Mouse (Mus musculus): Measurements from ENCODE around the gene Tead1. TPM values are rescaled to one million over a fixed set of nuclear protein-coding genes. Genes with fewer than 3 reads are reported as not detected.

Tead1 gene
- total RNA-seq, 2 experiments from 2014 or later, result 12.8 to 14.6 TPM

- no peak overlapping the region for H3K4me3 ChIP-seq
- no peak for DNase-seq (ENCODE audit: extremely low spot score in 1 of 2, low spot score in 2 of 2)
- TF ChIP-seq CTCF (IDR thresholded peaks at IDR 0.05), result no peak
- H3K27ac ChIP-seq, result no peak overlapping the region
- intact Hi-C loops (cut with DNase I), result loop anchor here (5.0 kb wide), 1 partner anchor 88 kb away; the partner anchor contains the start of gene Tead1
These were observed 85.8 kb downstream of the Tead1 start for GRCm38 (mm10) chr7:112764921-112765320.

DNA sequence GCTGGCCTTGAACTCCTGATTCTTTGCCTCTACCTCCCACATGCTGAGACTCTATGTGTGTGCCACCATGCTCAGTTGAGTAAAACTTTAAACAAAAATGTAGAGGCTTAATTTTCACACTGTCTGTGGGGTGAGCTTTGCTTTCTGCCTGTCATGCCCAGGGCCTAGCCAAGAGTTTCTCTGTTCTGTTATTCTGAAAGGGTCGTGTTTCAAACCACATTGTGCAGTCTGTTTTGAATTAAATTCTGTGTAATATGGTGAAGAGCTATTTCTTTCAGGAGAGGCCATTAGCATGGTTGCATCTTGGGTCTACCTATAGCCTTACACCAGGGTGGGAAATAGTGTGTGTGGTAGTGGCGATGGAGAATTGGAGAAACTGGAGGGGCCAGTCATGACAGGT, 90.7 kb downstream of the Tead1 start:
- TF ChIP-seq CTCF (IDR thresholded peaks at IDR 0.05), result no peak
- no peak overlapping the region for H3K27ac ChIP-seq
- no peak for DNase-seq (ENCODE audit: extremely low spot score in 1 of 2, low spot score in 2 of 2)
- no peak overlapping the region for H3K4me3 ChIP-seq
- intact Hi-C loops (cut with DNase I), result no loop called here

DNA sequence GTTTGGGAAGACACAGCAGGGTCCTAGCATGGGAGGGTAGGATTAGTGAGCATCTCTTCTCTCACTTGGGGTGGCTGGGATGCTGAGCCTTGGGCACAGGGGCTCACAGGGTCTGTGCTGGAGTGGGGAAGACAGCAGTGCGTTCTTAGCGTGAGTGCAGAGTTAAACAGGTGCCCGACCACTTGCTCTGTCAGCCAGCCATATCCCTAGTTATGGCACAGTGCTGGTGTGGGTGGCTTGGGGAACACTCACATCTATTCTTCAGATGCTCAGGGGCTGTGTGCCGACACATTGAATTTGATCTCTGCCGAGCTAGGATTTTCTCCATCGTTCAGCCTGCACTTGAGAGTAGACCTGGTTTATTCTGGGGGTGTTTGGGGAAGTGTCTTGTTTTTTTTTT, 92.3 kb downstream of the Tead1 start:
- DNase-seq (ENCODE audit: extremely low spot score in 1 of 2, low spot score in 2 of 2), result no peak
- intact Hi-C loops (cut with DNase I), result no loop called here
- H3K27ac ChIP-seq, result no peak overlapping the region
- no peak overlapping the region for H3K4me3 ChIP-seq
- TF ChIP-seq CTCF (IDR thresholded peaks at IDR 0.05), result no peak

- intact Hi-C loops (cut with DNase I), result no loop called here
- H3K27ac ChIP-seq, result no peak overlapping the region
- TF ChIP-seq CTCF (IDR thresholded peaks at IDR 0.05), result no peak
These were observed 93.7 kb downstream of the Tead1 start for GRCm38 (mm10) chr7:112772777-112773176.

GRCm38 (mm10) chr7:112773601-112774000, 94.5 kb downstream of the Tead1 start:
- no peak for TF ChIP-seq CTCF (IDR thresholded peaks at IDR 0.05)
- DNase-seq (ENCODE audit: extremely low spot score in 1 of 2, low spot score in 2 of 2), result no peak
- intact Hi-C loops (cut with DNase I), result no loop called here
- Histone ChIP-seq H3K4me3 (no peak overlapping the region), H3K27ac (no peak overlapping the region)

More at GRCm38 (mm10) chr7:112772777-112773176, 93.7 kb downstream of the Tead1 start:
- DNase-seq (ENCODE audit: extremely low spot score in 1 of 2, low spot score in 2 of 2), result no peak
- no peak overlapping the region for H3K4me3 ChIP-seq

- intact Hi-C loops (cut with DNase I), result no loop called here
- H3K27ac ChIP-seq, result no peak overlapping the region
- no peak overlapping the region for H3K4me3 ChIP-seq
- no peak for TF ChIP-seq CTCF (IDR thresholded peaks at IDR 0.05)
- DNase-seq (ENCODE audit: extremely low spot score in 1 of 2, low spot score in 2 of 2), result no peak
These were observed 96.7 kb downstream of the Tead1 start for GRCm38 (mm10) chr7:112775816-112776215.

- intact Hi-C loops (cut with DNase I), result no loop called here
- DNase-seq (ENCODE audit: extremely low spot score in 1 of 2, low spot score in 2 of 2), result no peak
These were observed 97.6 kb downstream of the Tead1 start for GRCm38 (mm10) chr7:112776670-112777069.

GRCm38 (mm10) chr7:112779636-112780035, 100.5 kb downstream of the Tead1 start:
- H3K27ac ChIP-seq, result no peak overlapping the region
- H3K4me3 ChIP-seq, result no peak overlapping the region
- intact Hi-C loops (cut with DNase I), result no loop called here
- TF ChIP-seq CTCF (IDR thresholded peaks at IDR 0.05), result no peak
- DNase-seq (ENCODE audit: extremely low spot score in 1 of 2, low spot score in 2 of 2), result no peak

More at GRCm38 (mm10) chr7:112776670-112777069, 97.6 kb downstream of the Tead1 start:
- Histone ChIP-seq H3K4me3 (no peak overlapping the region), H3K27ac (no peak overlapping the region)
- no peak for TF ChIP-seq CTCF (IDR thresholded peaks at IDR 0.05)

- no peak for TF ChIP-seq CTCF (IDR thresholded peaks at IDR 0.05)
- no peak overlapping the region for H3K27ac ChIP-seq
- no peak overlapping the region for H3K4me3 ChIP-seq
- intact Hi-C loops (cut with DNase I), result no loop called here
- DNase-seq (ENCODE audit: extremely low spot score in 1 of 2, low spot score in 2 of 2), result no peak
These were observed 101.8 kb downstream of the Tead1 start for GRCm38 (mm10) chr7:112780910-112781309.

DNA sequence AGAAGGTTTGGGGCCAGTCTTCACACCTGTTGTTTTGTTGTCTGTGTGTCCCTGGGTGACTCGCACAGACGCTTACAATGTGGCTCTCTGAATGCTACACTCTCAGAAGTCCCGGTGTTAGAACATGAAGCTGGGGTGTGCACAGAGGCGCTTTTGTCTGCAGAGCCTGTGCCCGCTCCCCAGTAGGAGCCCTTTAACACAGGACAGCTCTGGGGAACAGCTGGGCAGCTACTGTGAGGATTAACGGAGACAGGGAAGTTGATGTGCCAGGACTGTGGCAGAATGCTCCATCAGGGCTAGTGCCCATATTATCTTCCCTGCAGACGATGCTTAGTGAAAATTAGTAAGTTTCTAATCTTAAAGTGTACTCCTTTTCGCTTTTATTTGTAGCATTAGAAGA, 102.9 kb downstream of the Tead1 start:
- intact Hi-C loops (cut with DNase I), result no loop called here
- Histone ChIP-seq H3K27ac (no peak overlapping the region), H3K4me3 (no peak overlapping the region)
- TF ChIP-seq CTCF (IDR thresholded peaks at IDR 0.05), result no peak
- no peak for DNase-seq (ENCODE audit: extremely low spot score in 1 of 2, low spot score in 2 of 2)

DNA sequence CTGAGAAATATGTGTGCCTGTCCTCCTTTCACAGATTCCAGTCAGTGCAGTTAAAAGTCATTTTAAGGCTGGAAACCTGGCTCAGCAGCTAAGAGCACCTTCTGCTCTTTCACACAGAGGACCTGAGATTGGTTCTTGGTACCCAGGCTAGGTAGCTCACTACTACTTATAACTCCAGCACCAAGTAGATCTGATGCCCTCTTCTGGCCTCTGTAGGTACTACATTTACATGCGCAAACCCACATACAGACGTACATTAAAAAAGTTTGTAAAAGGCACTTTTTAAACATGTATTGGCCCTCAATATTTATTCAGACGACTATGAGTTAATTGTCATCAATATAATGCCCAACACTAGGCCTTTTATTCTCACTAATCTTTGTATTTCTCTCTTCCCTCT, 105.2 kb downstream of the Tead1 start:
- peak; percentile 28 for TF ChIP-seq CTCF (IDR thresholded peaks at IDR 0.05)
- intact Hi-C loops (cut with DNase I), result no loop called here
- no peak for DNase-seq (ENCODE audit: extremely low spot score in 1 of 2, low spot score in 2 of 2)
- H3K4me3 ChIP-seq, result no peak overlapping the region
- no peak overlapping the region for H3K27ac ChIP-seq

- Histone ChIP-seq H3K4me3 (no peak overlapping the region), H3K27ac (no peak overlapping the region)
- no peak for TF ChIP-seq CTCF (IDR thresholded peaks at IDR 0.05)
- intact Hi-C loops (cut with DNase I), result no loop called here
- no peak for DNase-seq (ENCODE audit: extremely low spot score in 1 of 2, low spot score in 2 of 2)
These were observed 106.2 kb downstream of the Tead1 start for GRCm38 (mm10) chr7:112785271-112785670.

DNA sequence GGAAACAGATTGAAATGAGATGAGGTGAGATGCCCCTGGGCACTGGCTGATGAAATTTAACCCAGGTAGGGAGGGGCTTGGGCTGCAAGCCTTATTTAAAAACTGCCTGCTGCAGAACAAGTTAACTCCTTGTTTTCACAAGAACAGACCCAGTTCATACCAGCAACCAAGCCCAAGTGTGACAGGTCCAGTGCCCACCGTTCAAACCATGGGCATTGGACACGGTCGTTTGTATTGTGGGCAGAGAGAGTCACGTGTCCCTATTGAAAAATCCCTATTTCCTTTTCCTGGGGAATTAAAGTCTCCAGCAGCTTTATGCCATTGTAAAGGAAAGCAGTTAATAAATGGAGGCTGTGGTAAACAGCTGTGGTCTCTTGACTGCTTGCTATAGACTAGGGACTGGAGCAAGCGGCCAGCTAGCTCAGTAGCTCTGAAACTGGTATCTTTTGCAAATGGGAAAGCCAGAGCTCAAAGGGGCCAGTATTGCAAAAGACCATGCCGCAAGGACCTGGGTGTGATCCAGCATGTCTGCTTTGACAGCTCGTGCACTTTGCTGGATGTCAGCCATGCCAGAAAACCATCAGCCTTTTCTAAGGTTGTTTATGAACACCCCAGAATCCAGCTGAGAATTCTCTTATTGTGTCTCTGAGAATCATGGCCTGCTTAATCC, 107.6 kb downstream of the Tead1 start:
- no peak overlapping the region for H3K27ac ChIP-seq
- TF ChIP-seq CTCF (IDR thresholded peaks at IDR 0.05), result no peak
- DNase-seq (ENCODE audit: extremely low spot score in 1 of 2, low spot score in 2 of 2), result no peak
- intact Hi-C loops (cut with DNase I), result no loop called here
- H3K4me3 ChIP-seq, result no peak overlapping the region

Data from left cerebral cortex, adult 2 months (tissue).